Mouse (Mus musculus): Measurements from ENCODE around the gene Serpina11. TPM values are rescaled to one million over a fixed set of nuclear protein-coding genes. Genes with fewer than 3 reads are reported as not detected.
"Not testable (repeated sequence)": the region's sequence is repeated elsewhere in the genome, so short reads cannot be mapped to it uniquely, and the experiment has no call there.

Gene Serpina11
- polyA plus RNA-seq, 1 experiment from 2014 or later, result not detected

DNA sequence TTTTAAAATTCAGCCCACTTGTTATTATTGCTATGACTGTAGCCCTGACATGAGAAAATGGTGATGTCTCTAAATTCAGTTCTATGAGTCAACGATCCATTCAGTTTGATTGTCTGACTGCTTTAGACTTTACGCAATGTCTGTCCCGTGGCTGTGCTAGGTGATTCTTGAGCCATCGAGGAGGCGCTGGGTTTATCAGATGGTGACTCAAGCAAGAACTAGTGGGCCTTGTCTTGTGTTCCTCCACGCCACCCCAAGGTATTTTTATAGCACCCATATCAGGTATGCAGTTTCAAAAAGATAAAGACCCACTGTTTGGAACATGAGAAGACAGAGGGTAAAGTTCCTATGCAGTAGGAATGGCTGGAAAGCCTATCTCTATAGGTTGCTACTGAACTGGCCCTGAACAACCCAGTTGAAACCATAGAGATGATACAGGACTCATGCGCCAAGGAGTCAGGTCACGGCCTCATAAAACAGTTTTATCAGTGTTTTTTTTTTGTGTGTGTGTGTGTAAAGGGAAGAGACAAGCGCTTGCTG lies 20.1 kb downstream of the Serpina11 start:
- ATAC-seq (ENCODE audit: extremely low read depth, insufficient number of reproducible peaks, low FRiP score, low TSS enrichment), result no peak
- no peak overlapping the region for H3K4me2 ChIP-seq
- WGBS, result 77% methylated on average over 9 of the region's 9 CpGs
- no peaks in the 10 kb centered on the region for H3K4me1 ChIP-seq
- H3K9me3 ChIP-seq, result no peaks in the 10 kb centered on the region
- H3K9ac ChIP-seq, result no peak overlapping the region
- no peak overlapping the region for H3K27ac ChIP-seq (replicated peaks)
- no peaks in the 10 kb centered on the region for H3K27me3 ChIP-seq (replicated peaks)
- no peaks in the 10 kb centered on the region for H3K36me3 ChIP-seq
- no peak overlapping the region for H3K4me3 ChIP-seq

DNA sequence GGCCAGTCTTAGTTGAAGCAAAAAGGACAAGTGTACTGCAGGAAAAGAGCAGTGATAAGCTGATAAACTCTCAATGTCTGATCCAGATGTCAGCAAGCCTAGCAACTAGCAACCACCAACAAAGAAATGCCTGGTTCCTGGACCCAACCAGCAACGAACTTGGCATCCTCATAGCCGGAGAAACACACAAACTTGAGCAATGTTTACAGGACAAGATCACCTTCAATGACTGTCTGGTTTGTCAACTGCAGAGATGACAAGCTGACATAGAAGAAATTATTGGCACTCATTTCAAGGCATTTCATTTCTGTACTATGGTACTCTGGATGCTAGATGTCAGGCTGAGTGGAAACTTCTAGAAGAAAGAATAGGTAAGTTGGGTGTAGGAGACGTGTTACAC lies 23.0 kb downstream of the Serpina11 start:
- H3K9me3 ChIP-seq, result no peaks in the 10 kb centered on the region
- no peak overlapping the region for H3K27ac ChIP-seq (replicated peaks)
- H3K4me3 ChIP-seq, result no peak overlapping the region
- no peaks in the 10 kb centered on the region for H3K4me1 ChIP-seq
- no peak for ATAC-seq (ENCODE audit: extremely low read depth, insufficient number of reproducible peaks, low FRiP score, low TSS enrichment)
- no peak overlapping the region for H3K4me2 ChIP-seq
- H3K36me3 ChIP-seq, result no peaks in the 10 kb centered on the region
- no peak overlapping the region for H3K9ac ChIP-seq
- 54% methylated on average over 3 of the region's 3 CpGs for WGBS
- no peaks in the 10 kb centered on the region for H3K27me3 ChIP-seq (replicated peaks)

GRCm38 (mm10) chr12:103963288-103963687 lies 26.5 kb downstream of the Serpina11 start:
- H3K9me3 ChIP-seq, result no peaks in the 10 kb centered on the region; the same call in 1 of the 2 replicates
- ATAC-seq (ENCODE audit: extremely low read depth, insufficient number of reproducible peaks, low FRiP score, low TSS enrichment), result no peak
- H3K4me1 ChIP-seq, result no peaks in the 10 kb centered on the region
- H3K9ac ChIP-seq, result no peak overlapping the region
- no peak overlapping the region for H3K4me3 ChIP-seq
- no peaks in the 10 kb centered on the region for H3K27me3 ChIP-seq (replicated peaks)
- 80% methylated on average over 4 of the region's 4 CpGs for WGBS
- no peaks in the 10 kb centered on the region for H3K36me3 ChIP-seq
- no peak overlapping the region for H3K4me2 ChIP-seq
- H3K27ac ChIP-seq (replicated peaks), result no peak overlapping the region

GRCm38 (mm10) chr12:103962860-103963259 lies 26.9 kb downstream of the Serpina11 start:
- H3K4me1 ChIP-seq, result no peaks in the 10 kb centered on the region
- no peaks in the 10 kb centered on the region; the same call in 1 of the 2 replicates for H3K9me3 ChIP-seq
- no peak overlapping the region for H3K4me3 ChIP-seq
- no peak overlapping the region for H3K4me2 ChIP-seq
- H3K27me3 ChIP-seq (replicated peaks), result no peaks in the 10 kb centered on the region
- no peak overlapping the region for H3K27ac ChIP-seq (replicated peaks)
- no peaks in the 10 kb centered on the region for H3K36me3 ChIP-seq
- ATAC-seq (ENCODE audit: extremely low read depth, insufficient number of reproducible peaks, low FRiP score, low TSS enrichment), result no peak
- H3K9ac ChIP-seq, result no peak overlapping the region
- 70% methylated on average over 8 of the region's 8 CpGs for WGBS

DNA sequence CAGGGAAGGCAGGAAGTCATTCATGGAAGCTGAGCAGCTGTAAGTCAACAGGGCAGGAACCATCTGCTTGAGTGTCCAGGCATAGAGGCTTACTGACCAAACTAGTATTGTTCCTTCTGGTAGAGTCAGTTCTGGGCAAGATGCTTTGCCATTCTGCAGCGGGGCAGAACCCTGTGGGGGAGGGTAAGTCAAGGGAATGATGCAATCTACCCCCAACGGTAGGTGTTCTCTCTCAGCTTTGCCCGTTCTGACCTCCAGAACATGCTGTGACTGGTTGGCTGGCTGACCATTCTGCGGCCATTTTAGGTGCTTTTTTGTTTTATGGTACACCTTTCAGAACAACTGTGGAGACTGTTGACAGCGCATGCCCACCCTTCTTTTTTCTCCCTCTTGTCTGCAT lies 27.4 kb downstream of the Serpina11 start:
- H3K27me3 ChIP-seq (replicated peaks), result no peaks in the 10 kb centered on the region
- ATAC-seq (ENCODE audit: extremely low read depth, insufficient number of reproducible peaks, low FRiP score, low TSS enrichment), result no peak
- 79% methylated on average over 5 of the region's 5 CpGs for WGBS

DNA sequence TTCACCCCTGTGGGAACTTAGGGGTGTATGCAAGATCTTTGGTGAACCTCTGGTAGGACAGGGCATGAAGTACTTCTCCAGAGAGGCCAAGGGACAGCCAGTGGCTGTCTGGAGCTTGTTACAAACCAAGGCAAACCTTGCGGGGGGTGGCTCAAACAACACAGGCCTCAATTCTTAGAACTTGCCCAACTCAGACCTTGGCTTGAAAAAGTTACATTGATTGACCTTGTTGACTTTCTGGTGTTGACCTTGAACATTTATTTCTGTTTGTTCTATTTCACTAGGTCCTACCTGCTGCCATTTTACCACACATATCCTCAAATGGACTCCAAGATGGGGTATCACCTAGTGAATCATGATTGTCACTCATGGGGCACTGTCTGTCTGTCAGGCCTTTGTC lies 28.0 kb downstream of the Serpina11 start:
- no peak for ATAC-seq (ENCODE audit: extremely low read depth, insufficient number of reproducible peaks, low FRiP score, low TSS enrichment)
- Histone ChIP-seq H3K4me3 (no peak overlapping the region), H3K4me2 (no peak overlapping the region), H3K9me3 (no peaks in the 10 kb centered on the region; the same call in 1 of the 2 replicates), H3K9ac (no peak overlapping the region), H3K27me3 (replicated peaks) (no peaks in the 10 kb centered on the region), H3K36me3 (no peaks in the 10 kb centered on the region), H3K27ac (replicated peaks) (no peak overlapping the region), H3K4me1 (no peaks in the 10 kb centered on the region)
- 97% methylated on average over 1 of the region's 1 CpGs for WGBS

More for the DNA sequence above, 27.4 kb downstream of the Serpina11 start:
- no peaks in the 10 kb centered on the region for H3K4me1 ChIP-seq
- no peak overlapping the region for H3K4me3 ChIP-seq
- H3K27ac ChIP-seq (replicated peaks), result no peak overlapping the region
- H3K36me3 ChIP-seq, result no peaks in the 10 kb centered on the region
- no peaks in the 10 kb centered on the region; the same call in 1 of the 2 replicates for H3K9me3 ChIP-seq
- H3K9ac ChIP-seq, result no peak overlapping the region
- H3K4me2 ChIP-seq, result no peak overlapping the region

GRCm38 (mm10) chr12:103958798-103959197 lies 31.0 kb downstream of the Serpina11 start, which contains the start of gene Serpina1e:
Gene Serpina1e (minus strand): TSS chr12:103958975.
- Histone ChIP-seq H3K27ac (replicated peaks) (no peak within 1 kb of the TSS), H3K4me3 (no peak within 1 kb of the TSS), H3K9ac (no peak within 1 kb of the TSS), H3K27me3 (replicated peaks) (no peaks in the 10 kb centered on the region), H3K36me3 (no peaks in the 10 kb centered on the region), H3K9me3 (no peaks in the 10 kb centered on the region; the same call in 1 of the 2 replicates), H3K4me1 (no peaks in the 10 kb centered on the region), H3K4me2 (no peak within 1 kb of the TSS)
- 72% methylated on average over 3 of the region's 3 CpGs for WGBS
- no peak for ATAC-seq (ENCODE audit: extremely low read depth, insufficient number of reproducible peaks, low FRiP score, low TSS enrichment)

DNA sequence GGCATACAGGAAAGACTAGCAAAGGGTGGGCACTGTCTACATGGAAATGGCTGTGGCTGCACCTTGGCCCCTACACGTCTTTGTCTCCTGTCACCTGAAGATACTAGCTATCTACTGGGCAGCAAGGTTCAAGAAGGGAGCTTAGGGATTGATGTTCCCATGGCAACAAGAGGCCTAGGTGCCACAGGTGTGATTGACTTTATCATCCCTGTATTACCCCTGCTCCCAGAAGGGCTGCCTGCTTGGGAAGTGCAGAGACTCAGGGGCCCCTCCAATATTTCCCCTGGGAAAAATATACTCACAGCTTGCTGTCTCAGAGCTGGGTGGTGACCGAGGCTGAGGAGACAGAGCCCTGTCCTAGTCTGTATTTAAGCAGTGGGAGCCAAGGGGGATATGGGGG lies 33.2 kb downstream of the Serpina11 start:
- not testable (repeated sequence) for H3K9ac ChIP-seq; H3K27me3 ChIP-seq (replicated peaks); H3K9me3 ChIP-seq; ATAC-seq (ENCODE audit: extremely low read depth, insufficient number of reproducible peaks, low FRiP score, low TSS enrichment); H3K36me3 ChIP-seq; H3K4me1 ChIP-seq; H3K4me2 ChIP-seq; H3K4me3 ChIP-seq; H3K27ac ChIP-seq (replicated peaks)
- 76% methylated on average over 2 of the region's 2 CpGs for WGBS

DNA sequence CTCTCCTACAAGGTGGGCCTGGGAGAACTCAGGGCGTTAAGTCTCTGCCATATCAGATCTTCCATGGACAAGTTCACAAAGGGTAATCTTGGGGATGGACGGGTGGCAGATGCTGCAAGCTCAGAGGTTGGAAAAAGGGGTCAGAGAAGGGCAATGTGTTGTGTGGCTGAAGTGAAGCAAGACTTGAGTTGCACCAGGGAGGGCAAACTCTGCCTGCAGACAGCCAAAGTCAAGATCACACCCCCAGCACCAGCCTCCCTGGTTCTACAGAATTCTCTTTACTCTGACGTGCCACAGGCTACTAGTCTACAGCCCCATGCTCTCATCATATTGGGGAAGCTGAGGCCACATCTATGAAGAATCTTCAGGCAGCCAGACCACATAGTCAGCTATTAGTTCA lies 36.8 kb downstream of the Serpina11 start:
- not testable (repeated sequence) for H3K4me3 ChIP-seq; H3K27ac ChIP-seq (replicated peaks); ATAC-seq (ENCODE audit: extremely low read depth, insufficient number of reproducible peaks, low FRiP score, low TSS enrichment); H3K4me2 ChIP-seq; H3K36me3 ChIP-seq; H3K4me1 ChIP-seq; H3K27me3 ChIP-seq (replicated peaks); H3K9me3 ChIP-seq; H3K9ac ChIP-seq
- 65% methylated on average over 3 of the region's 3 CpGs for WGBS

DNA sequence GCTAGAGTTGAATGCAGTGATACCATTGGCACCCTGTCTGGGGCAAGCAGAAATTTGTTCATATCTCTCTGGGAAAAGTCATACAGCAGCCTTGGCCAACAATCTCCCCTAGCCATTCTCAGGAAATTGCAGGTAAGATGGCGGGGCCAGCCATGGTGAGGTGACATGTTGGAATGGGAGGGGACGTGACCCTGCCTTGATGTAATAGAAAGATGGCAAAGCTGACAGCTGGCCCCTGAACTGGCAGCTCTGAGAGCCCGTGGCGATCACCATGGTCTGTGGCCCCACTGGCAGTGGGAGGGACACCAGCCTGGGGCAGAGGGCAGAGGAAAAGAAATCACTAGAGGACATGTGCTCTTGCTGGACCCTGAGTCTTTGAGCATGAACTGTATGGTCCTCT lies 43.5 kb downstream of the Serpina11 start:
- H3K9ac ChIP-seq, result no peak overlapping the region
- H3K27me3 ChIP-seq (replicated peaks), result no peaks in the 10 kb centered on the region
- H3K4me3 ChIP-seq, result no peak overlapping the region
- no peak overlapping the region for H3K4me2 ChIP-seq
- H3K36me3 ChIP-seq, result no peaks in the 10 kb centered on the region
- no peak for ATAC-seq (ENCODE audit: extremely low read depth, insufficient number of reproducible peaks, low FRiP score, low TSS enrichment)
- 72% methylated on average over 4 of the region's 4 CpGs for WGBS
- H3K4me1 ChIP-seq, result no peaks in the 10 kb centered on the region
- no peak overlapping the region for H3K27ac ChIP-seq (replicated peaks)
- peaks cover 21% of the 10 kb centered on the region for H3K9me3 ChIP-seq

Measured in heart, embryonic 13.5 days (tissue).